ENCODE assay signal across 8 mouse cellular contexts in genomic region chr2:30600965-30601841, GRCm38 (mm10). TPM values are rescaled to one million over a fixed set of nuclear protein-coding genes. Genes with fewer than 3 reads are reported as not detected.
DNase-seq lines count a peak whose midpoint lies in the region; ATAC-seq and TF ChIP-seq lines count a peak whose summit lies in the region.

No protein-coding gene starts in this region.

- peak; percentile 73 for DNase-seq in adrenal gland, adult 2 months
- DNase-seq in adrenal gland, postnatal 4 days (ENCODE audit: low spot score in 2 of 2): no peak
- peak; percentile 50 for DNase-seq in lung, postnatal 14 days
- DNase-seq in urinary bladder, postnatal 4 days (ENCODE audit: low spot score in 2 of 2): peak; percentile 69 to 74
- DNase-seq in thymus, adult 2 months: no peak

- WGBS in embryonic facial prominence, embryonic 12.5 days: 6% methylated on average over 20 of the region's 20 CpGs
- 5% methylated on average over 19 of the region's 20 CpGs for WGBS in heart, embryonic 12.5 days
- WGBS in kidney, embryonic 16.5 days: 11% methylated on average over 19 of the region's 20 CpGs
- WGBS in thymus, adult 2 months: 64% methylated on average over 20 of the region's 20 CpGs

- no peaks in the 10 kb centered on the region for H3K27me3 ChIP-seq in embryonic facial prominence, embryonic 12.5 days
- no peaks in the 10 kb centered on the region for H3K27me3 ChIP-seq in heart, embryonic 12.5 days (replicated peaks)
- H3K27me3 ChIP-seq in kidney, embryonic 16.5 days (ENCODE audit: insufficient read depth, low read length): no peaks in the 10 kb centered on the region
- H3K27me3 ChIP-seq in thymus, adult 2 months (ENCODE audit: control insufficient read depth, insufficient read depth, low read length): no peaks in the 10 kb centered on the region; the same call in 1 of the 2 replicates

- peak overlapping the region; percentile 8; the same call in 1 of the 2 replicates for H3K4me3 ChIP-seq in embryonic facial prominence, embryonic 12.5 days
- peak overlapping the region; percentile 15 for H3K4me3 ChIP-seq in heart, embryonic 12.5 days
- H3K4me3 ChIP-seq in kidney, embryonic 16.5 days (ENCODE audit: low read length): no peak overlapping the region
- H3K4me3 ChIP-seq in thymus, adult 2 months (ENCODE audit: control insufficient read depth, insufficient read depth, low read length): no peak overlapping the region

- no peaks in the 10 kb centered on the region for H3K9me3 ChIP-seq in embryonic facial prominence, embryonic 12.5 days
- H3K9me3 ChIP-seq in heart, embryonic 12.5 days (replicated peaks): no peaks in the 10 kb centered on the region
- no peaks in the 10 kb centered on the region for H3K9me3 ChIP-seq in kidney, embryonic 16.5 days (ENCODE audit: low read length)

- no peak for TF ChIP-seq CTCF in thymus, adult 2 months (IDR thresholded peaks at IDR 0.05; ENCODE audit: borderline replicate concordance, control insufficient read depth, extremely low read depth, insufficient read depth, low read length, poor library complexity)

- peak overlapping the region; percentile 52 for H3K9ac ChIP-seq in embryonic facial prominence, embryonic 12.5 days
- peak overlapping the region; percentile 63 for H3K9ac ChIP-seq in heart, embryonic 12.5 days
- H3K9ac ChIP-seq in kidney, embryonic 16.5 days (replicated peaks; ENCODE audit: low read length): peak overlapping the region; percentile 65

- H3K4me1 ChIP-seq in embryonic facial prominence, embryonic 12.5 days: peaks cover 52% of the 10 kb centered on the region
- H3K4me1 ChIP-seq in heart, embryonic 12.5 days (replicated peaks): peaks cover 52% of the 10 kb centered on the region
- H3K4me1 ChIP-seq in kidney, embryonic 16.5 days (ENCODE audit: insufficient read depth, low read length): peaks cover 58% of the 10 kb centered on the region
- H3K4me1 ChIP-seq in thymus, adult 2 months (replicated peaks; ENCODE audit: control insufficient read depth, insufficient read depth, low read length): peaks cover 36% of the 10 kb centered on the region

- H3K36me3 ChIP-seq in embryonic facial prominence, embryonic 12.5 days: no peaks in the 10 kb centered on the region
- H3K36me3 ChIP-seq in heart, embryonic 12.5 days: no peaks in the 10 kb centered on the region
- no peaks in the 10 kb centered on the region for H3K36me3 ChIP-seq in kidney, embryonic 16.5 days (ENCODE audit: insufficient read depth, low read length)
- H3K36me3 ChIP-seq in thymus, adult 2 months (ENCODE audit: control insufficient read depth, insufficient read depth, low read length): no peaks in the 10 kb centered on the region

- no peak for ATAC-seq in embryonic facial prominence, embryonic 12.5 days (ENCODE audit: insufficient number of reproducible peaks, insufficient read depth, low FRiP score, low TSS enrichment)
- no peak for ATAC-seq in heart, embryonic 12.5 days (ENCODE audit: insufficient number of reproducible peaks, low FRiP score)
- ATAC-seq in kidney, embryonic 16.5 days (ENCODE audit: low FRiP score, low TSS enrichment): no peak

- H3K4me2 ChIP-seq in embryonic facial prominence, embryonic 12.5 days (replicated peaks): peak overlapping the region; percentile 40
- peak overlapping the region; percentile 64 for H3K4me2 ChIP-seq in heart, embryonic 12.5 days
- peak overlapping the region; percentile 44 for H3K4me2 ChIP-seq in kidney, embryonic 16.5 days (replicated peaks; ENCODE audit: low read depth, low read length)

- TF ChIP-seq POLR2A in thymus, adult 2 months (IDR thresholded peaks at IDR 0.05; ENCODE audit: control insufficient read depth, extremely low read depth, insufficient read depth, low read length, poor library complexity): no peak

- H3K27ac ChIP-seq in embryonic facial prominence, embryonic 12.5 days: peak overlapping the region; percentile 97
- H3K27ac ChIP-seq in heart, embryonic 12.5 days (ENCODE audit: poor library complexity, severe bottlenecking): peak overlapping the region; percentile 88
- peak overlapping the region; percentile 96 for H3K27ac ChIP-seq in kidney, embryonic 16.5 days (ENCODE audit: low read length)
- H3K27ac ChIP-seq in thymus, adult 2 months (ENCODE audit: control insufficient read depth, insufficient read depth, low read length): no peak overlapping the region

RNA-seq across cellular contexts. Expression of gene Cstad, which starts 6.4 kb away (rescaled TPM):
- 1 to 10 TPM; 1.1 to 1.8 TPM for total RNA-seq in adrenal gland, adult 2 months (2021)
- polyA plus RNA-seq in adrenal gland, adult 2 months (2012; rRNA removed): 0.29 and 0.30 TPM in 2 replicates
- 1 to 10 TPM; 6.7 to 7.3 TPM for total RNA-seq in adrenal gland, postnatal 4 days (2021)
- 0.57 and 1.4 TPM in 2 replicates for polyA plus RNA-seq in embryonic facial prominence, embryonic 12.5 days (2016; fragmentation: Nextera tagmentation; extraction: Ambion mirVana)
- polyA plus RNA-seq in heart, embryonic 12.5 days (2016; fragmentation: Nextera tagmentation; extraction: Ambion mirVana): 1.4 and 2.0 TPM in 2 replicates
- 1.5 and 2.5 TPM in 2 replicates for polyA plus RNA-seq in kidney, embryonic 16.5 days (2015; fragmentation: Nextera tagmentation; extraction: Ambion mirVana)
- polyA plus RNA-seq in thymus, adult 2 months (2012; rRNA removed): 1.7 and 2.9 TPM in 2 replicates

Comparison
In these comparisons a context has a peak if more than half of its experiments do, and no peak if none do; other contexts are left out.
1. DNase-seq: peak in adrenal gland, adult 2 months (single experiment), lung, postnatal 14 days (single experiment) and urinary bladder, postnatal 4 days (2 of 2); none in adrenal gland, postnatal 4 days (0 of 2) and thymus, adult 2 months (single experiment).
2. H3K4me3 ChIP-seq: peak in embryonic facial prominence, embryonic 12.5 days (single experiment) and heart, embryonic 12.5 days (single experiment); none in kidney, embryonic 16.5 days (single experiment) and thymus, adult 2 months (single experiment).
3. Peak in every context shown above with its lines, with median percentiles within 50 percentile points of each other: H3K4me2 ChIP-seq and H3K9ac ChIP-seq.